Mouse (Mus musculus) thymus, postnatal 0 days (tissue): Measurements from ENCODE around the gene Ier5. TPM values are rescaled to one million over a fixed set of nuclear protein-coding genes. Genes with fewer than 3 reads are reported as not detected.

Experiments
- DNase-seq: peaks from one replicate; pipeline ENCODE4 v3.0.0-alpha.2; 2015; ENCODE audit warnings: low spot score
- polyA plus RNA-seq: library from polyadenylated mRNA; unstranded; fragments of >200 nt; fragmentation: Nextera tagmentation; extraction: Ambion mirVana; gene quantifications from 2 replicates; pipeline ENCODE4 v1.2.1, GENCODE M21; 2015

The Ier5 gene
- polyA plus RNA-seq, 1 experiment from 2014 or later, result 10.8 TPM

- DNase-seq, result no peak
Observed at GRCm38 (mm10) chr1:155056166-155056565, 43.3 kb downstream of the Ier5 start.

- DNase-seq, result no peak
Observed at GRCm38 (mm10) chr1:155055041-155055440, 44.4 kb downstream of the Ier5 start.

- no peak for DNase-seq
Observed at GRCm38 (mm10) chr1:155054366-155054965, 45.0 kb downstream of the Ier5 start.

GRCm38 (mm10) chr1:155053296-155053695, 46.1 kb downstream of the Ier5 start:
- DNase-seq, result no peak

- no peak for DNase-seq
Observed at GRCm38 (mm10) chr1:155052761-155053166, 46.7 kb downstream of the Ier5 start.

- DNase-seq, result no peak
Observed at GRCm38 (mm10) chr1:155052131-155052760, 47.2 kb downstream of the Ier5 start.

- no peak for DNase-seq
Observed at GRCm38 (mm10) chr1:155051701-155052127, 47.7 kb downstream of the Ier5 start.

- no peak for DNase-seq
Observed at GRCm38 (mm10) chr1:155050897-155051592, 48.4 kb downstream of the Ier5 start.

- peak; percentile 70 for DNase-seq
Observed at GRCm38 (mm10) chr1:155050174-155050573, 49.3 kb downstream of the Ier5 start.

- DNase-seq, result peak; percentile 89
Observed at GRCm38 (mm10) chr1:155048947-155049346, 50.5 kb downstream of the Ier5 start.

Other genes starting within 250 kb of the Ier5 start
- 3.0 and 6.3 TPM in 2 replicates for gene Cacna1e, start 215.1 kb downstream of the Ier5 start, polyA plus RNA-seq
- 31.1 and 34.0 TPM in 2 replicates for gene Mr1, start 47.2 kb upstream of the Ier5 start, polyA plus RNA-seq
- 120 and 150 TPM in 2 replicates for gene Stx6, start 59.1 kb upstream of the Ier5 start, polyA plus RNA-seq
- 2.3 and 2.8 TPM in 2 replicates for gene BC034090, start 144.8 kb upstream of the Ier5 start, polyA plus RNA-seq